Mouse (Mus musculus) kidney, adult 2 months (tissue): ENCODE data around the gene Slc12a5. TPM values are rescaled to one million over a fixed set of nuclear protein-coding genes. Genes with fewer than 3 reads are reported as not detected.
A peak's percentile ranks its signal among the peaks of the same experiment; 100 is the strongest.

ENCODE experiments used
- DNase-seq: peaks from one replicate; pipeline ENCODE4 v3.0.0; 2021
- H3K27ac ChIP-seq: fragments of 200-500 bp; 2 replicates; pipeline ENCODE4 v1.5.1; 2012; ENCODE audit warnings: low read depth, low read length, control low read depth, inconsistent platforms; ENCODE audit not compliant: insufficient read depth
- H3K27me3 ChIP-seq: fragments of 200-500 bp; replicated peaks from 2 replicates; pipeline ENCODE4 v1.6.1; 2012; ENCODE audit warnings: mild to moderate bottlenecking, moderate library complexity, low read length, inconsistent platforms; ENCODE audit not compliant: control insufficient read depth, insufficient read depth
- H3K36me3 ChIP-seq: fragments of 200-500 bp; 2 replicates; pipeline ENCODE4 v1.6.1; 2012; ENCODE audit warnings: mild to moderate bottlenecking, moderate library complexity, low read length, inconsistent platforms; ENCODE audit not compliant: control insufficient read depth, insufficient read depth
- H3K4me1 ChIP-seq: fragments of 200-500 bp; 2 replicates; pipeline ENCODE4 v1.6.1; 2011; ENCODE audit warnings: low read length; ENCODE audit not compliant: control insufficient read depth, insufficient read depth
- H3K4me3 ChIP-seq: fragments of 200-500 bp; 2 replicates; pipeline ENCODE4 v1.5.1; 2011; ENCODE audit warnings: mild to moderate bottlenecking, low read depth, low read length, control low read depth; ENCODE audit not compliant: insufficient read depth
- CTCF ChIP-seq: fragments of 200-500 bp; conservative IDR thresholded peaks from 2 replicates; pipeline ENCODE4 v1.5.1; 2011; ENCODE audit warnings: low read depth, mild to moderate bottlenecking, control low read depth, low read length, moderate library complexity, mixed read lengths; ENCODE audit not compliant: insufficient read depth, insufficient read length
- POLR2A ChIP-seq: fragments of 200-500 bp; IDR thresholded peaks from one replicate; pipeline ENCODE4 v1.6.1; 2011; ENCODE audit warnings: low read depth, low read length, control low read depth
- WGBS: fragments of 180-500 bp; shearing (Covaris S2); methylation state at CpG from one replicate; pipeline ENCODE4 v1.1.7; 2018; 5-methylcytosine and 5-hydroxymethylcytosine counted together
- polyA plus RNA-seq: library from polyadenylated mRNA; depleted of rRNA; stranded (reverse); fragments of >200 nt; gene quantifications from 2 replicates; pipeline ENCODE4 v1.2.3, GENCODE M21; 2012

Gene Slc12a5
- polyA plus RNA-seq, 1 experiment: 1.5 TPM

GRCm38 (mm10) chr2:164948962-164949361 is 11.6 kb upstream of the Slc12a5 start:
- no peak for DNase-seq
- Histone ChIP-seq H3K36me3 (no peaks in the 10 kb centered on the region), H3K4me1 (no peaks in the 10 kb centered on the region), H3K4me3 (no peak overlapping the region), H3K27me3 (peaks cover 1% of the 10 kb centered on the region; the same call in 1 of the 2 replicates), H3K27ac (no peak overlapping the region)
- WGBS: 6% methylated on average over 25 of the region's 25 CpGs
- TF ChIP-seq CTCF (no peak), POLR2A (no peak)

- TF ChIP-seq CTCF (peak; percentile 47), POLR2A (no peak)
- 28% methylated on average over 13 of the region's 13 CpGs for WGBS
- Histone ChIP-seq H3K36me3 (no peaks in the 10 kb centered on the region), H3K4me3 (no peak overlapping the region), H3K27ac (no peak overlapping the region), H3K27me3 (peaks cover 1% of the 10 kb centered on the region; the same call in 1 of the 2 replicates), H3K4me1 (no peaks in the 10 kb centered on the region)
- DNase-seq: no peak
Measured at GRCm38 (mm10) chr2:164950501-164950900, 10.1 kb upstream of the Slc12a5 start.

GRCm38 (mm10) chr2:164951745-164952144 is 8.9 kb upstream of the Slc12a5 start:
- H3K27me3 ChIP-seq: peaks cover 1% of the 10 kb centered on the region; the same call in 1 of the 2 replicates
- H3K4me1 ChIP-seq: no peaks in the 10 kb centered on the region
- no peak overlapping the region for H3K4me3 ChIP-seq
- no peak overlapping the region for H3K27ac ChIP-seq
- no peak for DNase-seq
- WGBS: 84% methylated on average over 4 of the region's 4 CpGs
- TF ChIP-seq CTCF (peak; percentile 26; the same call in 1 of the 2 replicates), POLR2A (no peak)
- H3K36me3 ChIP-seq: no peaks in the 10 kb centered on the region

GRCm38 (mm10) chr2:164952448-164952847 is 8.2 kb upstream of the Slc12a5 start:
- DNase-seq: no peak
- Histone ChIP-seq H3K27me3 (peaks cover 1% of the 10 kb centered on the region; the same call in 1 of the 2 replicates), H3K4me3 (no peak overlapping the region), H3K36me3 (no peaks in the 10 kb centered on the region), H3K4me1 (no peaks in the 10 kb centered on the region), H3K27ac (no peak overlapping the region)
- 30% methylated on average over 13 of the region's 13 CpGs for WGBS
- no peak for TF ChIP-seq POLR2A
- 0 out of 2 replicates have a peak, but pooled peaks have one; percentile 23 for TF ChIP-seq CTCF

- WGBS: under 1% methylated on average over 21 of the region's 21 CpGs
- Histone ChIP-seq H3K27ac (no peak overlapping the region), H3K4me3 (no peak overlapping the region), H3K36me3 (no peaks in the 10 kb centered on the region), H3K27me3 (peaks cover 1% of the 10 kb centered on the region; the same call in 1 of the 2 replicates), H3K4me1 (no peaks in the 10 kb centered on the region)
- peak; percentile 70 for DNase-seq
- TF ChIP-seq CTCF (peak; percentile 84), POLR2A (no peak)
Measured at GRCm38 (mm10) chr2:164953224-164953623, 7.4 kb upstream of the Slc12a5 start.

GRCm38 (mm10) chr2:164955725-164956124 is 4.9 kb upstream of the Slc12a5 start:
- WGBS: 78% methylated on average over 4 of the region's 4 CpGs

GRCm38 (mm10) chr2:164956195-164956594 is 4.4 kb upstream of the Slc12a5 start:
- DNase-seq: no peak
- H3K36me3 ChIP-seq: no peaks in the 10 kb centered on the region
- no peaks in the 10 kb centered on the region for H3K27me3 ChIP-seq
- H3K27ac ChIP-seq: no peak overlapping the region
- H3K4me1 ChIP-seq: no peaks in the 10 kb centered on the region; the same call in 1 of the 2 replicates
- H3K4me3 ChIP-seq: no peak overlapping the region
- WGBS: 66% methylated on average over 5 of the region's 5 CpGs
- TF ChIP-seq CTCF (no peak), POLR2A (no peak)

More at GRCm38 (mm10) chr2:164955725-164956124, 4.9 kb upstream of the Slc12a5 start:
- TF ChIP-seq POLR2A (no peak), CTCF (no peak)
- Histone ChIP-seq H3K4me3 (no peak overlapping the region), H3K27ac (no peak overlapping the region), H3K4me1 (no peaks in the 10 kb centered on the region; the same call in 1 of the 2 replicates), H3K27me3 (no peaks in the 10 kb centered on the region), H3K36me3 (no peaks in the 10 kb centered on the region)
- DNase-seq: no peak
